Mouse (Mus musculus) midbrain, embryonic 16.5 days (tissue): ENCODE measurements around the gene Mesp1. TPM values are rescaled to one million over a fixed set of nuclear protein-coding genes. Genes with fewer than 3 reads are reported as not detected.

ENCODE experiments used
- ATAC-seq: fragments of 200-750 bp; cut with Nextera tagmentation; 2 replicates; pipeline ENCODE4 v1.8.0; 2017; ENCODE audit warnings: moderate TSS enrichment
- H3K27ac ChIP-seq: fragments of 300-500 bp; sonication (generic); 2 replicates; pipeline ENCODE4 v1.5.1; 2014; ENCODE audit warnings: mild to moderate bottlenecking, low read length, mixed read lengths
- H3K27me3 ChIP-seq: fragments of 300-500 bp; sonication (generic); 2 replicates; pipeline ENCODE4 v1.6.1; 2014; ENCODE audit warnings: low read depth, low read length, mixed read lengths; ENCODE audit not compliant: control insufficient read depth, insufficient read depth
- H3K36me3 ChIP-seq: fragments of 300-500 bp; sonication (generic); 2 replicates; pipeline ENCODE4 v1.6.1; 2014; ENCODE audit warnings: mild to moderate bottlenecking, low read length, moderate library complexity, mixed read lengths; ENCODE audit not compliant: control insufficient read depth, insufficient read depth
- H3K4me1 ChIP-seq: fragments of 300-500 bp; sonication (generic); 2 replicates; pipeline ENCODE4 v1.6.1; 2014; ENCODE audit warnings: mild to moderate bottlenecking, low read length, mixed read lengths; ENCODE audit not compliant: control insufficient read depth, insufficient read depth
- H3K4me2 ChIP-seq: fragments of 300-500 bp; sonication (generic); 2 replicates; pipeline ENCODE4 v1.6.1; 2014; ENCODE audit warnings: mild to moderate bottlenecking, low read length, mixed read lengths
- H3K4me3 ChIP-seq: fragments of 300-500 bp; sonication (generic); 2 replicates; pipeline ENCODE4 v1.5.1; 2014; ENCODE audit warnings: low read depth, mild to moderate bottlenecking, low read length, moderate library complexity, mixed read lengths
- H3K9ac ChIP-seq: fragments of 300-500 bp; sonication (generic); 2 replicates; pipeline ENCODE4 v1.6.1; 2014; ENCODE audit warnings: low read depth, low read length, mixed read lengths
- H3K9me3 ChIP-seq: fragments of 300-500 bp; sonication (generic); replicated peaks from 2 replicates; pipeline ENCODE4 v1.6.1; 2014; ENCODE audit warnings: mild to moderate bottlenecking, low read length, mixed read lengths; ENCODE audit not compliant: control insufficient read depth, poor library complexity, severe bottlenecking
- WGBS: fragments of 180-500 bp; shearing (Covaris S2); extraction: QIAGEN DNeasy Blood & Tissue Kit; methylation state at CpG from one replicate; pipeline ENCODE4 v1.1.7; 2014; 5-methylcytosine and 5-hydroxymethylcytosine counted together
- polyA plus RNA-seq: library from polyadenylated mRNA; unstranded; fragments of >200 nt; fragmentation: Nextera tagmentation; extraction: Ambion mirVana; gene quantifications from 2 replicates; pipeline ENCODE4 v1.2.1, GENCODE M21; 2015

The Mesp1 gene
- polyA plus RNA-seq, 1 experiment from 2014 or later, result 0.29 TPM

GRCm38 (mm10) chr7:79756334-79756733 lies 37.3 kb downstream of the Mesp1 start:
- Histone ChIP-seq H3K9ac (no peak overlapping the region), H3K4me3 (no peak overlapping the region), H3K4me1 (no peaks in the 10 kb centered on the region), H3K4me2 (no peak overlapping the region), H3K36me3 (no peaks in the 10 kb centered on the region), H3K9me3 (no peaks in the 10 kb centered on the region), H3K27me3 (no peaks in the 10 kb centered on the region), H3K27ac (no peak overlapping the region)
- no peak for ATAC-seq
- WGBS, result 60% methylated on average over 2 of the region's 2 CpGs

GRCm38 (mm10) chr7:79749511-79749910 lies 44.1 kb downstream of the Mesp1 start:
- no peak overlapping the region for H3K4me3 ChIP-seq
- H3K4me1 ChIP-seq, result no peaks in the 10 kb centered on the region
- H3K9me3 ChIP-seq, result no peaks in the 10 kb centered on the region
- 90% methylated on average over 6 of the region's 6 CpGs for WGBS
- no peak overlapping the region for H3K27ac ChIP-seq
- no peak for ATAC-seq
- no peak overlapping the region for H3K4me2 ChIP-seq
- no peaks in the 10 kb centered on the region for H3K36me3 ChIP-seq
- no peaks in the 10 kb centered on the region for H3K27me3 ChIP-seq
- H3K9ac ChIP-seq, result no peak overlapping the region

- WGBS, result 80% methylated on average over 6 of the region's 6 CpGs
- H3K27me3 ChIP-seq, result no peaks in the 10 kb centered on the region
- no peak overlapping the region for H3K4me2 ChIP-seq
- no peak overlapping the region for H3K4me3 ChIP-seq
- no peak overlapping the region for H3K9ac ChIP-seq
- no peak overlapping the region for H3K27ac ChIP-seq
- no peaks in the 10 kb centered on the region for H3K36me3 ChIP-seq
- H3K4me1 ChIP-seq, result peaks cover 7% of the 10 kb centered on the region
- H3K9me3 ChIP-seq, result no peaks in the 10 kb centered on the region
- no peak for ATAC-seq
Measured at GRCm38 (mm10) chr7:79747659-79748058, 45.9 kb downstream of the Mesp1 start.

GRCm38 (mm10) chr7:79744585-79744984 lies 49.0 kb downstream of the Mesp1 start:
- H3K9me3 ChIP-seq, result no peaks in the 10 kb centered on the region
- H3K4me1 ChIP-seq, result peaks cover 10% of the 10 kb centered on the region
- no peaks in the 10 kb centered on the region for H3K27me3 ChIP-seq
- H3K9ac ChIP-seq, result no peak overlapping the region
- H3K4me2 ChIP-seq, result no peak overlapping the region
- H3K36me3 ChIP-seq, result no peaks in the 10 kb centered on the region
- H3K4me3 ChIP-seq, result no peak overlapping the region
- H3K27ac ChIP-seq, result no peak overlapping the region
- WGBS, result 80% methylated on average over 5 of the region's 5 CpGs
- no peak for ATAC-seq

- 92% methylated on average over 9 of the region's 9 CpGs for WGBS
- Histone ChIP-seq H3K27ac (no peak overlapping the region), H3K27me3 (no peaks in the 10 kb centered on the region), H3K36me3 (no peaks in the 10 kb centered on the region), H3K4me3 (no peak overlapping the region), H3K9ac (no peak overlapping the region), H3K9me3 (no peaks in the 10 kb centered on the region), H3K4me1 (peaks cover 10% of the 10 kb centered on the region), H3K4me2 (no peak overlapping the region)
- ATAC-seq, result no peak
Measured at GRCm38 (mm10) chr7:79744051-79744450, 49.5 kb downstream of the Mesp1 start.

- Histone ChIP-seq H3K27ac (no peak within 1 kb of the TSS), H3K4me2 (peak within 1 kb of the TSS; percentile 92), H3K36me3 (no peaks in the 10 kb centered on the region), H3K4me1 (peaks cover 10% of the 10 kb centered on the region), H3K27me3 (no peaks in the 10 kb centered on the region), H3K9ac (peak within 1 kb of the TSS; percentile 64), H3K4me3 (peak within 1 kb of the TSS; percentile 62), H3K9me3 (no peaks in the 10 kb centered on the region)
- peak; percentile 91 for ATAC-seq
- WGBS, result 2% methylated on average over 46 of the region's 46 CpGs
Measured at GRCm38 (mm10) chr7:79742659-79743536, 50.7 kb downstream of the Mesp1 start, which contains the start of the genes Pex11a and Wdr93. Pex11a (minus strand) TSS chr7:79743131. Wdr93 (plus strand) TSS chr7:79743163.

GRCm38 (mm10) chr7:79742277-79742658 lies 51.3 kb downstream of the Mesp1 start:
- peak overlapping the region; percentile 62 for H3K4me3 ChIP-seq
- no peaks in the 10 kb centered on the region for H3K9me3 ChIP-seq
- 21% methylated on average over 11 of the region's 11 CpGs for WGBS
- H3K27me3 ChIP-seq, result no peaks in the 10 kb centered on the region
- H3K27ac ChIP-seq, result no peak overlapping the region
- no peaks in the 10 kb centered on the region; the same call in 1 of the 2 replicates for H3K36me3 ChIP-seq
- peak overlapping the region; percentile 64; the same call in 1 of the 2 replicates for H3K9ac ChIP-seq
- no peak for ATAC-seq
- peak overlapping the region; percentile 92 for H3K4me2 ChIP-seq
- H3K4me1 ChIP-seq, result peaks cover 10% of the 10 kb centered on the region

Other genes starting within 250 kb of the Mesp1 start
- 2.3 and 4.3 TPM in 2 replicates for gene Rhcg, start 176.1 kb downstream of the Mesp1 start, polyA plus RNA-seq
- gene Ticrr, start 133.6 kb downstream of the Mesp1 start, polyA plus RNA-seq, result 0.87 and 0.92 TPM in 2 replicates
- 1.3 and 1.9 TPM in 2 replicates for gene Kif7, start 78.1 kb downstream of the Mesp1 start, polyA plus RNA-seq
- gene Plin1, start 60.9 kb downstream of the Mesp1 start, polyA plus RNA-seq, result 0.22 and 0.24 TPM in 2 replicates
- 12.7 and 13.9 TPM in 2 replicates for gene Pex11a, start 50.7 kb downstream of the Mesp1 start, polyA plus RNA-seq
- 0.33 and 0.50 TPM in 2 replicates for gene Wdr93, start 50.6 kb downstream of the Mesp1 start, polyA plus RNA-seq
- 0.97 and 1.4 TPM in 2 replicates for gene Mesp2, start 16.9 kb upstream of the Mesp1 start, polyA plus RNA-seq
- gene Anpep, start 67.3 kb upstream of the Mesp1 start, polyA plus RNA-seq, result 3.2 and 3.4 TPM in 2 replicates
- gene Ap3s2, start 126.9 kb upstream of the Mesp1 start, polyA plus RNA-seq, result 49.7 and 54.6 TPM in 2 replicates
- gene Arpin, start 141.6 kb upstream of the Mesp1 start, polyA plus RNA-seq, result 17.6 and 21.2 TPM in 2 replicates
- 15.0 and 15.8 TPM in 2 replicates for gene Zfp710, start 231.0 kb upstream of the Mesp1 start, polyA plus RNA-seq